Mouse (Mus musculus): Measurements from ENCODE around the gene Arid1b. TPM values are rescaled to one million over a fixed set of nuclear protein-coding genes. Genes with fewer than 3 reads are reported as not detected.

The Arid1b gene
- polyA plus RNA-seq, 1 experiment from 2014 or later, result 20.5 TPM

DNA sequence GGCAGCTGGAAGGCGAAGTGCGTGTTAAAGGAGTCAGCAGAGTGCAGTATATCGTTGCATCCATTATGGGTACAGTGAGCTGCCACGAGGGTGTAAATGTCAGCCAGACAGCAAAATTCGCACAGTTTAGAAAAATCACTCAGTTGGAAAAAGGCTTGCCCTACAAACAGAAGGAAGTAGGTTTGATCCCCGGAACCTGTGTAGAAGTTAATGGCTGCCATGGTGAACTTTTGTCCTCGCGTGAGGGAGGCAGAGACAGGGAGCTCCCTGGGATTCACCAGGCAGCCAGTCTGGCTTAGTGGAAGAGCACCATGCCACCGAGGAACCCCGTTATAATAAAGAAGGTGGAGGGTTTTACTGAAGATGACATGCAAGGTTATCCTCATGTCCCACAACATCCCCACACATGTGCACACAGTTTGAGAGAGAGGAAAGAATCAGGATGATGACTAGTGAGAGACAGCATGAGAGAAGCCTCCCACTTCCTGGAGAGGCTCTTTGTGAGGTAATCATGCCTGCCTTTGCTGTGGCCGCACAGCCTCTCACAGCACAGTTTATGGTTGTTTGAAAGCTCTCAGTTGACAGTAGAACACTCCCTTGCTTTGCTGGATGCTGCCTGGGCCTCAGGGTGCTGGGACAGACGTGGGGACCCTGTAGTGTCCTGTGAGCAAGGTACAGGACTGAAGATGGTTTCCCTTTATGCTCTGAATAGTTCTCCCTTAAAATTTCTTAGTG is 15.6 kb downstream of the Arid1b start:
- Histone ChIP-seq H3K4me3 (replicated peaks; ENCODE audit: low read length) (no peak overlapping the region), H3K9me3 (ENCODE audit: control insufficient read depth, low read length) (no peaks in the 10 kb centered on the region), H3K27ac (no peak overlapping the region), H3K27me3 (ENCODE audit: control insufficient read depth, insufficient read depth, low read length) (no peaks in the 10 kb centered on the region), H3K36me3 (replicated peaks; ENCODE audit: control insufficient read depth, insufficient read depth) (no peaks in the 10 kb centered on the region), H3K9ac (no peak overlapping the region), H3K4me2 (replicated peaks) (no peak overlapping the region), H3K4me1 (replicated peaks; ENCODE audit: control insufficient read depth, insufficient read depth, low read length) (peaks cover 51% of the 10 kb centered on the region)
- WGBS, result 62% methylated on average over 12 of the region's 12 CpGs
- DNase-seq (ENCODE audit: low spot score) (no peak), ATAC-seq (ENCODE audit: low FRiP score) (no peak)

GRCm38 (mm10) chr17:5010781-5011180 is 16.6 kb downstream of the Arid1b start:
- Histone ChIP-seq H3K27me3 (ENCODE audit: control insufficient read depth, insufficient read depth, low read length) (no peaks in the 10 kb centered on the region), H3K9ac (no peak overlapping the region), H3K4me2 (replicated peaks) (no peak overlapping the region), H3K36me3 (replicated peaks; ENCODE audit: control insufficient read depth, insufficient read depth) (no peaks in the 10 kb centered on the region), H3K27ac (no peak overlapping the region), H3K9me3 (ENCODE audit: control insufficient read depth, low read length) (no peaks in the 10 kb centered on the region), H3K4me3 (replicated peaks; ENCODE audit: low read length) (no peak overlapping the region), H3K4me1 (replicated peaks; ENCODE audit: control insufficient read depth, insufficient read depth, low read length) (peaks cover 43% of the 10 kb centered on the region)
- DNase-seq (ENCODE audit: low spot score), result no peak
- ATAC-seq (ENCODE audit: low FRiP score), result no peak
- WGBS, result 78% methylated on average over 7 of the region's 7 CpGs

DNA sequence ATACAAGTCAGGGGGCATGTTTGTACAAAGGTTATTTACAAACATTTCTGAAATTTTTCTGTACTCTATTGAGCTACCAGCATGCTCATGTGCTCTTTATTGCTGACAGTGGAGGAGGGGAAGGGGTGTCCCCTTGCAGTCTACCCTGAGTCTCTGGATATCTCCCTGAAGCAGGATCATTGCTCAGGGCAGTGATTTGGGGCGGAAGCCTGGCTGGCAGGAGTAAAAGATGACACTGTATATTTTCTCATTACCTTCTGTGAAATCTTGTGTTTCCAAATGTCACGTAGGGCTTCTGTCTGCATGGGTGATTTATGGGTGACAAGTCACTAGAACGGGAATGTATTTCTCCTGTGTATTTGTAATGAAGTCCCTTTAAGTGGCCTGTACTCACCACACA is 18.0 kb downstream of the Arid1b start:
- Histone ChIP-seq H3K27ac (no peak overlapping the region), H3K4me1 (replicated peaks; ENCODE audit: control insufficient read depth, insufficient read depth, low read length) (peaks cover 33% of the 10 kb centered on the region)
- WGBS, result 49% methylated on average over 3 of the region's 3 CpGs

GRCm38 (mm10) chr17:5012517-5012916 is 18.4 kb downstream of the Arid1b start:
- WGBS, result 67% methylated on average over 4 of the region's 4 CpGs
- DNase-seq (ENCODE audit: low spot score), result no peak
- Histone ChIP-seq H3K4me3 (replicated peaks; ENCODE audit: low read length) (no peak overlapping the region), H3K4me2 (replicated peaks) (no peak overlapping the region), H3K36me3 (replicated peaks; ENCODE audit: control insufficient read depth, insufficient read depth) (no peaks in the 10 kb centered on the region), H3K4me1 (replicated peaks; ENCODE audit: control insufficient read depth, insufficient read depth, low read length) (peaks cover 28% of the 10 kb centered on the region), H3K27ac (no peak overlapping the region), H3K9me3 (ENCODE audit: control insufficient read depth, low read length) (no peaks in the 10 kb centered on the region), H3K9ac (no peak overlapping the region), H3K27me3 (ENCODE audit: control insufficient read depth, insufficient read depth, low read length) (no peaks in the 10 kb centered on the region)
- ATAC-seq (ENCODE audit: low FRiP score), result no peak

More for the DNA sequence above, 18.0 kb downstream of the Arid1b start:
- ATAC-seq (ENCODE audit: low FRiP score) (no peak), DNase-seq (ENCODE audit: low spot score) (no peak)
- no peaks in the 10 kb centered on the region for H3K27me3 ChIP-seq (ENCODE audit: control insufficient read depth, insufficient read depth, low read length)
- no peak overlapping the region for H3K4me2 ChIP-seq (replicated peaks)
- no peaks in the 10 kb centered on the region for H3K9me3 ChIP-seq (ENCODE audit: control insufficient read depth, low read length)
- no peak overlapping the region for H3K9ac ChIP-seq
- H3K4me3 ChIP-seq (replicated peaks; ENCODE audit: low read length), result no peak overlapping the region
- H3K36me3 ChIP-seq (replicated peaks; ENCODE audit: control insufficient read depth, insufficient read depth), result no peaks in the 10 kb centered on the region

GRCm38 (mm10) chr17:5014327-5014957 is 20.3 kb downstream of the Arid1b start:
- Histone ChIP-seq H3K27ac (no peak overlapping the region), H3K4me3 (replicated peaks; ENCODE audit: low read length) (no peak overlapping the region), H3K27me3 (ENCODE audit: control insufficient read depth, insufficient read depth, low read length) (no peaks in the 10 kb centered on the region), H3K36me3 (replicated peaks; ENCODE audit: control insufficient read depth, insufficient read depth) (no peaks in the 10 kb centered on the region), H3K4me1 (replicated peaks; ENCODE audit: control insufficient read depth, insufficient read depth, low read length) (peaks cover 9% of the 10 kb centered on the region), H3K4me2 (replicated peaks) (no peak overlapping the region), H3K9ac (no peak overlapping the region), H3K9me3 (ENCODE audit: control insufficient read depth, low read length) (no peaks in the 10 kb centered on the region)
- no peak for ATAC-seq (ENCODE audit: low FRiP score)
- no peak for DNase-seq (ENCODE audit: low spot score)
- 79% methylated on average over 23 of the region's 23 CpGs for WGBS

DNA sequence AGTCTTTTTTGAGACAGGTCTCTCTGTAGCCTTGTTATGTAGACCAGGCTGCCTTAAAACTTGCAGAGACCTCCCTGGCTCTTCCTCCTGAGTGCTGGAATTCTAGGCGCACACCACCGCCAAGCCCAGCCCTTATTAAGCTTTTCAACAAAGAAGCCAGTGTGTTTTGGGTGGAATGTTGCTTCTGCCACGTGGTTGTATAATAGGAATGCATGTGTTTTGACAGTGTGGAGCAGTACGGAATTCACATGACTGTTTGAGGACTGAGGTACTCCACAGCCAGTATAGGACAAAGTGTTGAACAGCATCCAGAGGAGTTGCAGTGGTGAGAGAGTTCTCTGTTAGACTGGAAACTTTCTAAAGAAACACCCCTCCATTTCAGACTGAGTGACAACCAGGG is 22.3 kb downstream of the Arid1b start:
- DNase-seq (ENCODE audit: low spot score), result no peak
- Histone ChIP-seq H3K4me2 (replicated peaks) (no peak overlapping the region), H3K4me3 (replicated peaks; ENCODE audit: low read length) (no peak overlapping the region), H3K9ac (no peak overlapping the region), H3K4me1 (replicated peaks; ENCODE audit: control insufficient read depth, insufficient read depth, low read length) (peaks cover 11% of the 10 kb centered on the region; the same call in 1 of the 2 replicates), H3K36me3 (replicated peaks; ENCODE audit: control insufficient read depth, insufficient read depth) (no peaks in the 10 kb centered on the region), H3K27ac (no peak overlapping the region), H3K27me3 (ENCODE audit: control insufficient read depth, insufficient read depth, low read length) (no peaks in the 10 kb centered on the region), H3K9me3 (ENCODE audit: control insufficient read depth, low read length) (no peaks in the 10 kb centered on the region)
- 53% methylated on average over 4 of the region's 4 CpGs for WGBS
- no peak for ATAC-seq (ENCODE audit: low FRiP score)

- Histone ChIP-seq H3K9ac (no peak overlapping the region), H3K27me3 (ENCODE audit: control insufficient read depth, insufficient read depth, low read length) (no peaks in the 10 kb centered on the region), H3K36me3 (replicated peaks; ENCODE audit: control insufficient read depth, insufficient read depth) (no peaks in the 10 kb centered on the region), H3K27ac (no peak overlapping the region), H3K4me2 (replicated peaks) (no peak overlapping the region), H3K4me1 (replicated peaks; ENCODE audit: control insufficient read depth, insufficient read depth, low read length) (peaks cover 18% of the 10 kb centered on the region; the same call in 1 of the 2 replicates), H3K4me3 (replicated peaks; ENCODE audit: low read length) (no peak overlapping the region), H3K9me3 (ENCODE audit: control insufficient read depth, low read length) (no peaks in the 10 kb centered on the region)
- no peak for ATAC-seq (ENCODE audit: low FRiP score)
- no peak for DNase-seq (ENCODE audit: low spot score)
- 88% methylated on average over 10 of the region's 10 CpGs for WGBS
These were observed 22.9 kb downstream of the Arid1b start for GRCm38 (mm10) chr17:5017065-5017464.

GRCm38 (mm10) chr17:5021303-5022003 is 27.3 kb downstream of the Arid1b start:
- DNase-seq (ENCODE audit: low spot score) (no peak), ATAC-seq (ENCODE audit: low FRiP score) (no peak)
- 29% methylated on average over 11 of the region's 11 CpGs for WGBS
- H3K4me2 ChIP-seq (replicated peaks), result no peak overlapping the region
- peaks cover 29% of the 10 kb centered on the region; the same call in 1 of the 2 replicates for H3K4me1 ChIP-seq (replicated peaks; ENCODE audit: control insufficient read depth, insufficient read depth, low read length)
- H3K36me3 ChIP-seq (replicated peaks; ENCODE audit: control insufficient read depth, insufficient read depth), result no peaks in the 10 kb centered on the region
- no peak overlapping the region for H3K9ac ChIP-seq
- H3K4me3 ChIP-seq (replicated peaks; ENCODE audit: low read length), result no peak overlapping the region
- H3K27ac ChIP-seq, result no peak overlapping the region
- H3K27me3 ChIP-seq (ENCODE audit: control insufficient read depth, insufficient read depth, low read length), result no peaks in the 10 kb centered on the region
- H3K9me3 ChIP-seq (ENCODE audit: control insufficient read depth, low read length), result no peaks in the 10 kb centered on the region

GRCm38 (mm10) chr17:5022019-5022544 is 27.9 kb downstream of the Arid1b start:
- ATAC-seq (ENCODE audit: low FRiP score) (no peak), DNase-seq (ENCODE audit: low spot score) (no peak)
- Histone ChIP-seq H3K9me3 (ENCODE audit: control insufficient read depth, low read length) (no peaks in the 10 kb centered on the region), H3K27me3 (ENCODE audit: control insufficient read depth, insufficient read depth, low read length) (no peaks in the 10 kb centered on the region), H3K4me3 (replicated peaks; ENCODE audit: low read length) (no peak overlapping the region), H3K9ac (no peak overlapping the region), H3K4me1 (replicated peaks; ENCODE audit: control insufficient read depth, insufficient read depth, low read length) (peaks cover 29% of the 10 kb centered on the region; the same call in 1 of the 2 replicates), H3K27ac (no peak overlapping the region), H3K4me2 (replicated peaks) (no peak overlapping the region), H3K36me3 (replicated peaks; ENCODE audit: control insufficient read depth, insufficient read depth) (no peaks in the 10 kb centered on the region)
- WGBS, result 66% methylated on average over 9 of the region's 9 CpGs

All from hindbrain, embryonic 14.5 days (tissue).